Mouse (Mus musculus): ENCODE results near the gene Opcml. TPM values are rescaled to one million over a fixed set of nuclear protein-coding genes. Genes with fewer than 3 reads are reported as not detected.

The Opcml gene
- total and polyA plus RNA-seq, 2 experiments from 2014 or later, result 71.2 to 128 TPM

DNA sequence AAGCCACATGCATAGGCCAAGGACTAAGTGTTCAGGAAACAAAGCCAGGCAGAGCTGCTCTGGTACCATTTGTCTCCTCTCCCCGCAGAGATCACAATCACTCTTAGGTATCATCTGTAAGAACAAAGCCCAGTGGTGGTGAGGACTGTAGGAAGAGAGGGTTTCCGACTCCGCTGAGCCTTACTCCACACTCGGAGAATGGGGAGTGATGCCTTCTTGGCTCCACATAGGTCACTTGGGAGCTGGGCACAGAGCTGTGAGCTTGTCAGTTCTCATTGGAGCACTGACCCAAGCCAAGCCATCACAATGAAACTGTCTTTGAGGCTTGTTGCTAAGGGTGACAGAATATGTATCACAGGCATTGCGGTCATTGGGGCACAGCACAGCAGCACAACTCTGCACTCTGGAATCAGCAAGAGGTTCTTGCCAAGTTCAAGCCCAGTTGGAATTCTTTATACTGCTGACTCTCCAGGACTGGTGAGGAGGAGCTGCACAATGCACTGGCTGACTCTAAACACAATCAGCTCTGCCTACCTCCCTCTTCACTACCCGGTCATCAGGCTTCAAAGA lies 517.0 kb downstream of the Opcml start:
- Histone ChIP-seq H3K9ac (replicated peaks; ENCODE audit: low read length, poor library complexity, severe bottlenecking) (no peak overlapping the region), H3K27ac (ENCODE audit: low read depth, low read length) (no peak overlapping the region), H3K4me2 (ENCODE audit: low read depth, low read length, poor library complexity, severe bottlenecking) (no peak overlapping the region), H3K27me3 (ENCODE audit: insufficient read depth, low read length) (no peaks in the 10 kb centered on the region), H3K9me3 (ENCODE audit: low read length) (no peaks in the 10 kb centered on the region), H3K36me3 (ENCODE audit: insufficient read depth, low read length) (no peaks in the 10 kb centered on the region), H3K4me3 (ENCODE audit: low read depth, low read length) (no peak overlapping the region), H3K4me1 (ENCODE audit: insufficient read depth, low read length) (no peaks in the 10 kb centered on the region)
- WGBS, result 64% methylated on average over 6 of the region's 6 CpGs
- ATAC-seq (ENCODE audit: low FRiP score), result peak; percentile 49; the same call in 1 of the 2 replicates
- no peak for TF ChIP-seq CTCF (IDR thresholded peaks at IDR 0.05)
- peak; percentile 68 for DNase-seq (ENCODE audit: low spot score)

GRCm38 (mm10) chr9:28317881-28318280 lies 527.3 kb downstream of the Opcml start:
- no peak for DNase-seq (ENCODE audit: low spot score)
- Histone ChIP-seq H3K4me1 (ENCODE audit: insufficient read depth, low read length) (no peaks in the 10 kb centered on the region), H3K4me3 (ENCODE audit: low read depth, low read length) (no peak overlapping the region), H3K9ac (replicated peaks; ENCODE audit: low read length, poor library complexity, severe bottlenecking) (no peak overlapping the region), H3K9me3 (ENCODE audit: low read length) (no peaks in the 10 kb centered on the region), H3K4me2 (ENCODE audit: low read depth, low read length, poor library complexity, severe bottlenecking) (no peak overlapping the region), H3K27ac (ENCODE audit: low read depth, low read length) (no peak overlapping the region), H3K27me3 (ENCODE audit: insufficient read depth, low read length) (no peaks in the 10 kb centered on the region), H3K36me3 (ENCODE audit: insufficient read depth, low read length) (no peaks in the 10 kb centered on the region)
- ATAC-seq (ENCODE audit: low FRiP score), result no peak
- TF ChIP-seq CTCF (IDR thresholded peaks at IDR 0.05), result no peak

DNA sequence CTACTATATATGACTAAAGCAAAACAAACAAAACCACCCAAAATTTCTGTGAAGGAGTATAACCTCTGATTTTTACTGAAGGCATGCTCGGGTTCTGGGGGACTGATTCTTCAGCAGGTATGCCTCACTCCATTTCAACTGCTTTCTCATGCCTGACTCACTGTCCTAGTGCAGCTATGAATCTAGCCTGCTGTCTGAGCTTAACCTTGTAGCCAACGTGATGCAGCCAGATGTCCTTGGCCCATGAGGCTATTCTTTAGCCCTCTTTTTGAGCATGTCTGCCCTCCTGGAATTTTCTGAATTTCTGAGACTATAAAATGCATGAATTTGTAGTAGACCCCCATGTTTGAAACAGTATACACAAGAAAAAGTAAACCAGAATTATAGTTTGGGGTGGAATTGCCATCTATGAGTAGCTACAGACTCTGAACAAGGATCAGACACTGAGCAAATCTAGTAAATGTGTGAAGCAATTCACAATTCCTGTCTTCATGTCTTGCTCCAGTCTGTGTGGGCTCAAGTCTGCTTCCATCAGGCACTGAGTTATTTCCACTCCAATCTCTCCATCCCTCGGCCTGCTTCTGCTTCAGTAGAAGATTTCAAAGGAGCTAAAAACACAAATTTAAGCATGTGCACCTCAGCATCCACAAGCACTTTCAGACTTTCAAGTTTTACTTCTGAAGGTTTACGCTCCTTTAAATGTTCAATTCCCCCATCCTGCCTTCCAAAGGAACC lies 528.6 kb downstream of the Opcml start:
- H3K4me1 ChIP-seq (ENCODE audit: insufficient read depth, low read length), result no peaks in the 10 kb centered on the region
- H3K36me3 ChIP-seq (ENCODE audit: insufficient read depth, low read length), result no peaks in the 10 kb centered on the region
- ATAC-seq (ENCODE audit: low FRiP score) (no peak), DNase-seq (ENCODE audit: low spot score) (no peak)
- no peak overlapping the region for H3K4me3 ChIP-seq (ENCODE audit: low read depth, low read length)
- H3K4me2 ChIP-seq (ENCODE audit: low read depth, low read length, poor library complexity, severe bottlenecking), result no peak overlapping the region
- H3K9me3 ChIP-seq (ENCODE audit: low read length), result no peaks in the 10 kb centered on the region
- WGBS, result 76% methylated on average over 4 of the region's 4 CpGs
- no peak for TF ChIP-seq CTCF (IDR thresholded peaks at IDR 0.05)
- no peak overlapping the region for H3K9ac ChIP-seq (replicated peaks; ENCODE audit: low read length, poor library complexity, severe bottlenecking)
- no peaks in the 10 kb centered on the region for H3K27me3 ChIP-seq (ENCODE audit: insufficient read depth, low read length)
- no peak overlapping the region for H3K27ac ChIP-seq (ENCODE audit: low read depth, low read length)

- H3K9me3 ChIP-seq (ENCODE audit: low read length), result no peaks in the 10 kb centered on the region
- ATAC-seq (ENCODE audit: low FRiP score) (no peak), DNase-seq (ENCODE audit: low spot score) (no peak)
- no peak overlapping the region for H3K4me3 ChIP-seq (ENCODE audit: low read depth, low read length)
- H3K27ac ChIP-seq (ENCODE audit: low read depth, low read length), result no peak overlapping the region
- H3K27me3 ChIP-seq (ENCODE audit: insufficient read depth, low read length), result no peaks in the 10 kb centered on the region
- no peak overlapping the region for H3K4me2 ChIP-seq (ENCODE audit: low read depth, low read length, poor library complexity, severe bottlenecking)
- H3K9ac ChIP-seq (replicated peaks; ENCODE audit: low read length, poor library complexity, severe bottlenecking), result no peak overlapping the region
- TF ChIP-seq CTCF (IDR thresholded peaks at IDR 0.05), result no peak
- 64% methylated on average over 1 of the region's 1 CpGs for WGBS
- H3K4me1 ChIP-seq (ENCODE audit: insufficient read depth, low read length), result no peaks in the 10 kb centered on the region
- H3K36me3 ChIP-seq (ENCODE audit: insufficient read depth, low read length), result no peaks in the 10 kb centered on the region
Observed at GRCm38 (mm10) chr9:28319802-28320201, 529.2 kb downstream of the Opcml start.

- ATAC-seq (ENCODE audit: low FRiP score) (no peak), DNase-seq (ENCODE audit: low spot score) (peak; percentile 22)
- H3K4me3 ChIP-seq (ENCODE audit: low read depth, low read length), result no peak overlapping the region
- H3K4me1 ChIP-seq (ENCODE audit: insufficient read depth, low read length), result peaks cover 8% of the 10 kb centered on the region
- H3K4me2 ChIP-seq (ENCODE audit: low read depth, low read length, poor library complexity, severe bottlenecking), result no peak overlapping the region
- no peak overlapping the region for H3K9ac ChIP-seq (replicated peaks; ENCODE audit: low read length, poor library complexity, severe bottlenecking)
- TF ChIP-seq CTCF (IDR thresholded peaks at IDR 0.05), result no peak
- no peaks in the 10 kb centered on the region for H3K36me3 ChIP-seq (ENCODE audit: insufficient read depth, low read length)
- 18% methylated on average over 4 of the region's 4 CpGs for whole genome bisulfite sequencing
- H3K27ac ChIP-seq (ENCODE audit: low read depth, low read length), result no peak overlapping the region
- H3K9me3 ChIP-seq (ENCODE audit: low read length), result no peaks in the 10 kb centered on the region
- H3K27me3 ChIP-seq (ENCODE audit: insufficient read depth, low read length), result no peaks in the 10 kb centered on the region
Observed at GRCm38 (mm10) chr9:28327985-28328384, 537.4 kb downstream of the Opcml start.

DNA sequence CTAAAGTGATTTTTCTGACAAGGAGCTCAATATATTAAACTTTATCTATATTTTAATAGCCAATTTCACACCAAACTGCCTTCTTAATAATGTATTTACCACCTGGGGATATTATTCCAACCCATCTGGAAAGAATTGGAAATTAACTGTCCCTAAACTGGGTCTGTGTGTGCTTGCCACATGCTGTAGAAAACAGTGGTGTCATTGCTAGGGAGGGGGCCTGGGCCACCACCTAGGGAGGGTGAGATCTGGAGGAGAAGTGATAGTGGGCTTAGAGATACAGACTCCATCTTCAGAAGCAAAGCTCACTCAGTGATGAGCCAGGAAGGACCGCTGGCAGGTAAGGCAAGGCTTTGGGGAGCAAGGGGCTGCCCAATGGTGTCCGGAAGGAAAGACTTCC lies 537.9 kb downstream of the Opcml start:
- 84% methylated on average over 2 of the region's 2 CpGs for WGBS
- ATAC-seq (ENCODE audit: low FRiP score) (no peak), DNase-seq (ENCODE audit: low spot score) (no peak)
- H3K9ac ChIP-seq (replicated peaks; ENCODE audit: low read length, poor library complexity, severe bottlenecking), result no peak overlapping the region
- H3K27ac ChIP-seq (ENCODE audit: low read depth, low read length), result no peak overlapping the region
- H3K4me1 ChIP-seq (ENCODE audit: insufficient read depth, low read length), result peaks cover 8% of the 10 kb centered on the region
- no peak for TF ChIP-seq CTCF (IDR thresholded peaks at IDR 0.05)
- H3K4me2 ChIP-seq (ENCODE audit: low read depth, low read length, poor library complexity, severe bottlenecking), result no peak overlapping the region
- H3K9me3 ChIP-seq (ENCODE audit: low read length), result no peaks in the 10 kb centered on the region
- H3K36me3 ChIP-seq (ENCODE audit: insufficient read depth, low read length), result no peaks in the 10 kb centered on the region
- H3K27me3 ChIP-seq (ENCODE audit: insufficient read depth, low read length), result no peaks in the 10 kb centered on the region
- H3K4me3 ChIP-seq (ENCODE audit: low read depth, low read length), result no peak overlapping the region
